Mouse (Mus musculus) thymus, adult 2 months (tissue): ENCODE measurements around the gene Dbndd1. TPM values are rescaled to one million over a fixed set of nuclear protein-coding genes. Genes with fewer than 3 reads are reported as not detected.
"Not testable (repeated sequence)": the region's sequence is repeated elsewhere in the genome, so short reads cannot be mapped to it uniquely, and the experiment has no call there.

Experiments
- DNase-seq: peaks from one replicate; pipeline ENCODE4 v3.0.0; 2021
- H3K27ac ChIP-seq: fragments of 200-500 bp; 2 replicates; pipeline ENCODE4 v1.5.1; 2012; ENCODE audit warnings: low read length, control low read depth; ENCODE audit not compliant: control insufficient read depth, insufficient read depth
- H3K27me3 ChIP-seq: fragments of 200-500 bp; 2 replicates; pipeline ENCODE4 v1.6.1; 2012; ENCODE audit warnings: mild to moderate bottlenecking, low read length, moderate library complexity, mixed read lengths; ENCODE audit not compliant: control insufficient read depth, insufficient read depth
- H3K36me3 ChIP-seq: fragments of 200-500 bp; 2 replicates; pipeline ENCODE4 v1.6.1; 2012; ENCODE audit warnings: mild to moderate bottlenecking, low read length, moderate library complexity; ENCODE audit not compliant: control insufficient read depth, insufficient read depth
- H3K4me1 ChIP-seq: fragments of 200-500 bp; replicated peaks from 2 replicates; pipeline ENCODE4 v1.6.1; 2012; ENCODE audit warnings: low read length; ENCODE audit not compliant: control insufficient read depth, insufficient read depth
- H3K4me3 ChIP-seq: fragments of 200-500 bp; 2 replicates; pipeline ENCODE4 v1.5.1; 2012; ENCODE audit warnings: mild to moderate bottlenecking, low read length, control low read depth, moderate library complexity; ENCODE audit not compliant: control insufficient read depth, insufficient read depth
- CTCF ChIP-seq: fragments of 200-500 bp; IDR thresholded peaks from 2 replicates; pipeline ENCODE4 v1.5.1; 2012; ENCODE audit warnings: mild to moderate bottlenecking, control low read depth, low read length, moderate library complexity, borderline replicate concordance; ENCODE audit not compliant: control insufficient read depth, poor library complexity, insufficient read depth; ENCODE audit errors: extremely low read depth
- POLR2A ChIP-seq: fragments of 200-500 bp; IDR thresholded peaks from 2 replicates; pipeline ENCODE4 v1.6.1; 2012; ENCODE audit warnings: mild to moderate bottlenecking, low read length, control low read depth, moderate library complexity; ENCODE audit not compliant: control insufficient read depth, poor library complexity, insufficient read depth; ENCODE audit errors: extremely low read depth
- WGBS: fragments of 180-500 bp; shearing (Covaris S2); methylation state at CpG from one replicate; pipeline ENCODE4 v1.1.7; 2018; 5-methylcytosine and 5-hydroxymethylcytosine counted together
- polyA plus RNA-seq: library from polyadenylated mRNA; depleted of rRNA; stranded (reverse); fragments of >200 nt; gene quantifications from 2 replicates; pipeline ENCODE4 v1.2.3, GENCODE M21; 2012; rRNA removed

Gene Dbndd1
- polyA plus RNA-seq, 1 experiment: 2.1 TPM

- Histone ChIP-seq H3K36me3 (0 out of 2 replicates have a peak, but pooled peaks cover 4% of the 10 kb centered on the region), H3K4me3 (peak overlapping the region; percentile 66), H3K4me1 (peaks cover 24% of the 10 kb centered on the region), H3K27me3 (no peaks in the 10 kb centered on the region), H3K27ac (no peak overlapping the region)
- 14% methylated on average over 34 of the region's 34 CpGs for WGBS
- TF ChIP-seq CTCF: no peak
- TF ChIP-seq POLR2A: no peak
- peak; percentile 11 for DNase-seq
Observed at GRCm38 (mm10) chr8:123476911-123477736, 38.1 kb downstream of the Dbndd1 start.

GRCm38 (mm10) chr8:123474549-123474948 is 40.7 kb downstream of the Dbndd1 start:
- H3K27me3 ChIP-seq, H3K36me3 ChIP-seq, DNase-seq, H3K4me3 ChIP-seq, H3K27ac ChIP-seq: not testable (repeated sequence)
- H3K4me1 ChIP-seq: peaks cover 24% of the 10 kb centered on the region
- 7% methylated on average over 5 of the region's 5 CpGs for WGBS

- H3K4me3 ChIP-seq, H3K27ac ChIP-seq, H3K36me3 ChIP-seq, H3K27me3 ChIP-seq, DNase-seq: not testable (repeated sequence)
- 96% methylated on average over 6 of the region's 6 CpGs for WGBS
- H3K4me1 ChIP-seq: peaks cover 16% of the 10 kb centered on the region
Observed at GRCm38 (mm10) chr8:123472991-123473390, 42.3 kb downstream of the Dbndd1 start.

GRCm38 (mm10) chr8:123467476-123467875 is 47.8 kb downstream of the Dbndd1 start:
- no peak overlapping the region for H3K27ac ChIP-seq
- TF ChIP-seq POLR2A: no peak
- TF ChIP-seq CTCF: no peak
- 43% methylated on average over 3 of the region's 3 CpGs for WGBS
- H3K36me3 ChIP-seq: no peaks in the 10 kb centered on the region
- no peak overlapping the region for H3K4me3 ChIP-seq
- H3K4me1 ChIP-seq: no peaks in the 10 kb centered on the region
- no peak for DNase-seq
- no peaks in the 10 kb centered on the region for H3K27me3 ChIP-seq

- TF ChIP-seq CTCF (no peak), POLR2A (no peak)
- 93% methylated on average over 4 of the region's 4 CpGs for WGBS
Observed at GRCm38 (mm10) chr8:123463651-123464050, 51.6 kb downstream of the Dbndd1 start.

More at GRCm38 (mm10) chr8:123463651-123464050, 51.6 kb downstream of the Dbndd1 start:
- no peak overlapping the region for H3K4me3 ChIP-seq
- no peaks in the 10 kb centered on the region for H3K4me1 ChIP-seq
- H3K36me3 ChIP-seq: no peaks in the 10 kb centered on the region
- DNase-seq: no peak
- H3K27me3 ChIP-seq: no peaks in the 10 kb centered on the region
- H3K27ac ChIP-seq: no peak overlapping the region

Other genes with a start within 250 kb of the Dbndd1 start
- gene Fanca, start 196.9 kb downstream of the Dbndd1 start, polyA plus RNA-seq: 84.5 and 97.2 TPM in 2 replicates
- gene Spire2, start 182.8 kb downstream of the Dbndd1 start, polyA plus RNA-seq: 2.1 and 2.5 TPM in 2 replicates
- gene Tcf25, start 141.7 kb downstream of the Dbndd1 start, polyA plus RNA-seq: 256 and 261 TPM in 2 replicates
- gene Mc1r, start 108.4 kb downstream of the Dbndd1 start, polyA plus RNA-seq: 0.34 and 0.46 TPM in 2 replicates
- gene Tubb3, start 104.0 kb downstream of the Dbndd1 start, polyA plus RNA-seq: 19.4 and 31.5 TPM in 2 replicates
- 31.1 and 32.6 TPM in 2 replicates for gene Def8, start 91.9 kb downstream of the Dbndd1 start, polyA plus RNA-seq
- 29.9 and 33.4 TPM in 2 replicates for gene Afg3l1, start 37.6 kb downstream of the Dbndd1 start, polyA plus RNA-seq
- 9.7 and 9.9 TPM in 2 replicates for gene Gas8, start 3.4 kb upstream of the Dbndd1 start, polyA plus RNA-seq
- 3.1 and 3.5 TPM in 2 replicates for gene Rhou, start 138.5 kb upstream of the Dbndd1 start, polyA plus RNA-seq